Mouse (Mus musculus) adrenal gland, postnatal 25 days (tissue): ENCODE data around the gene Nup214. TPM values are rescaled to one million over a fixed set of nuclear protein-coding genes. Genes with fewer than 3 reads are reported as not detected.

Source experiments
- DNase-seq: peaks from one replicate; pipeline ENCODE4 v3.0.0; 2021; ENCODE audit warnings: mixed read lengths
- total RNA-seq: library from RNA; stranded (reverse); gene quantifications from 2 replicates; pipeline ENCODE4 v1.2.3, GENCODE M21; 2021

Gene Nup214
- total RNA-seq, 1 experiment from 2014 or later = 73.5 TPM

GRCm38 (mm10) chr2:32046009-32046408 lies 71.8 kb downstream of the Nup214 start:
- DNase-seq = no peak

- no peak for DNase-seq
Measured at GRCm38 (mm10) chr2:32047323-32047722, 73.1 kb downstream of the Nup214 start.

GRCm38 (mm10) chr2:32051791-32052190 lies 77.6 kb downstream of the Nup214 start:
- DNase-seq = no peak

DNA sequence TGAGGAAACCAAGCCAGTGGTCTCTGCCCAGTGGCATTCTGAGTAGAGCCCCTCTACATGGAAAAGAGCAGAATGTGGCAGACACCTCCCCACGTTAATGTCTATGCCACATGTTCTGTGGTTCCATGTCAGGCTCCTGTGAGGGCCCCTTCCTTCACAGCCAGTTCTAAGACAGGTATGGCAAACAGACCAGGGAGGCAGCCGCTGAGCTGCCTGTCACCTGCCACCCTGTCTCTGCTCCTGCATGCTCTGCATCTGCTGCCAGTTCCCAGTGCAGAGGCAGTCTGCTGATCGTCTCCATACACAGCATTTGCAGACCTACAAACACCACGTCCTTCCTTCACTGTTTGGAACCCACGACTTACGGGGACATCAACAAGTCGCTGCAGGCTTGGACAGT lies 78.2 kb downstream of the Nup214 start:
- no peak for DNase-seq

DNA sequence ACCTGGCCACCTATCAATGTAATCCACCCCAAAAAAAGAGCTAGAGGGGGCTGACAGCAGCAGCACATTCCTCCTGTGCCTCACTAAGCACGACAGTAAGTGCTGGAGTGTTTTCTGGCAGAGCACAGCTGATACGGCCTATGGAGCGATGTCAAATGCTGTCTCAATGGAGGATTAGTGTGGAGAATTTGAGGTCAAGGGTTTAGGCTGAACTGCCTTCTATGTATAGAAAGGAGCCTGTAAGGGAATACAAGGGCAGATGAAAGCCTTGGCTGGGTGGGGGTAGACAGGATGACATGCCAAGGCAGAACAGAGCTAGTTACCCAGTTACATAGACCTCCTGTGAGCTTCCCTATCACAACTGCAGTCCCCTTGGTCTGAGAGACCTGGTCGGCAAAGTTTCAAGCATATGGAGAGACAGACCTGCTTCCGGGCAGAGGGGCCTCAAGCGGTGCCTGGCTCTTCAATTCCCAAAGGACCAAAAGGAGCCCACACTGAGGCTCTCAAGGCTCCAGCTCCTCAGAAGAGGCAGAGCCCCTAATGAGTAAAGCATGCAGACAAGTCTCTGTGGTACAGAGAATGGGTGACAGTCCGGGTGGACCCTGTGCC lies 81.2 kb downstream of the Nup214 start:
- DNase-seq = no peak

- no peak for DNase-seq
Measured at GRCm38 (mm10) chr2:32056524-32056923, 82.3 kb downstream of the Nup214 start.

- DNase-seq = no peak
Measured at GRCm38 (mm10) chr2:32057360-32057759, 83.1 kb downstream of the Nup214 start.

DNA sequence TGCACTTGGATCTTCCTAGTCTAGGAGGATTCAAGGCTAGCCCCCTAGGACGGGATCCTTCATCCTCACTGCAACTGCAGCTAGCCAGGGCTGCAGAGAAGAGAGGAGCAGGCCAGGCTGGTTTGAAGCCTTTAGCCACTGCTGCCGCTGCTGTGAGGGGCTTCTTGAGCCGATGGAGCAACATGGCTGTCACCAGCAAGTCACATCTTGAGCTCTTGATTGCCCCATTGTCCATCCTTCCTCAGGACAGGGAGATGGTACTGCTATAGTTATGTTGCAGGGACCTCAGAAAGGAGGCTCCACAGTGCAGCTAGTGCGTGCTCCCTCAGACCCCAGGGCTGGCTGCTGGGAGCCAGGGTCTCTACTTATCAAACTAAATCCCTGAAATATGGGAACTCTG lies 83.6 kb downstream of the Nup214 start:
- no peak for DNase-seq

DNA sequence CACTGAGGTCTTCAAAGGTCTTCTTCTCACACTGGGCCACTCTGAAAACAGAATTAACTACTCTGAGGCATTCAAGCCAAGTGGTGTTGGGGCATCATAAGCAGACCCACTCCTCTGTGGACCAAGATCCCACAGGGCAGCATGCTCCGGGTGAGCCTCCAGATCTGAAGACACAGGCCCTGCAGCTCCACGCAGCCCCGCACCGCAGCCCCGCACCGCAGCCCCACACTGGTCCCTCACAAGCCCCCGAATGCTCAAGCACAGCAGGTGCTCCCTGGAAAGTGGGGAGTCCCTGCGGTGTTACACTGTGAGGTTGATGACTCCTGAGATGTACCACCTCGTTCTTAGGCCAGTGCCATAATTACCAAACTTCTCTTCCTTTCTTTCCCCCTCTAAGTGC lies 84.0 kb downstream of the Nup214 start:
- no peak for DNase-seq

GRCm38 (mm10) chr2:32058716-32059115 lies 84.5 kb downstream of the Nup214 start:
- no peak for DNase-seq

GRCm38 (mm10) chr2:32059613-32060012 lies 85.4 kb downstream of the Nup214 start:
- no peak for DNase-seq

GRCm38 (mm10) chr2:32060228-32060805 lies 86.1 kb downstream of the Nup214 start:
- DNase-seq = no peak

DNA sequence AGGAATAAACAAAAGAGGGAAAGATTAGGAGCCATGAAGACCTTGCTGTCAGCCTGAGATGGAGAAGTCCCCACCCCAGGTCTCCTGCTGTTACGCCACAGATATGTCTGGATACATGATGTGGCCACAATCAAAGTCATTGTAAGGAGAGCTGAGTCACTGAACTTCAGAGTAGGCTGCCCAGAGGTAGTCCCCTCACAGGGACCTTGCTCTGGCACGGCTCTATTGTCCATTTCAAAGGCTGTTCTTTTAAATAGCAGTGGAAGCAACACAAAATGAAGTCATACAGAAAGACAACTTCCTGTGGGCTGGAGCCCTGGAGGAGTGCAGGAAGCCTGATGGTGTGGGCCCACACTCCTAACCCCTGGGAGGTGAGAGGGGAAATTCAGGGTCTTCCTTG lies 87.0 kb downstream of the Nup214 start:
- no peak for DNase-seq

DNA sequence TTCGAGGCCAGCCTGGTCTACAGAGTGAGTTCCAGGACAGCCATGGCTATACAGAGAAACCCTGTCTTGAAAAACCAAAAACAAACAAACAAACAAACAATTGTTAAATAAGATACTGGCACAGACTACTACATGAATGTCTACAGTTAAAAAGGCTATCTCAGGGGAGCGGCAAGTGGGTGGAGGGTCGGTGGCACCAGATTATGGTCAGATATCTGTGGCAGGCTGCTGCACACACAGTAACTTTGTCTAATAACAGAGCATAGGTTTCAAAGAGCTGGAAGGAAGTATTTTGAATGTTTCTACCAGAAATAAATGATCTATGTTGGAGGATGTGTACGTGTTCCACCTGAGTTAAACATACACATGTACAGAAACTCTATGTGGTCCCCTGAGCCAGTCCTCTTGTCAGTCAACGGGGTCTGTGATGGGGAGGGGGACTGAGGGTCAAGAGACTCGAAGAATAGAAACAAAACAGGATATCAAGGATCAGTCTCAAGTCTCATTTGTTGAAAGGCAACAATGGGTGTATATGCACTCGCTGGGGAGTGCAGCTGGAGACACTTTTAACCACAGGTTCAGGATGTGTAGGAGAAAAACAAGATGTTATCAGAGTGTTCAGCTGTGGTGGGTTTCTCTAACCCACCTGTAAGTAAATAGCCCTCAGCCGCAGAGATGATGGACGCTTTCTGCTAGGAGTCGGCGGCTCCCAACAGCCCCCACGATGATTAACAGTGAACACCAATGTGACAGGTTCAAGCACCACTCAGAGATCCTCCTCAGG lies 87.7 kb downstream of the Nup214 start:
- no peak for DNase-seq

GRCm38 (mm10) chr2:32062626-32063410 lies 88.6 kb downstream of the Nup214 start:
- DNase-seq = no peak

DNA sequence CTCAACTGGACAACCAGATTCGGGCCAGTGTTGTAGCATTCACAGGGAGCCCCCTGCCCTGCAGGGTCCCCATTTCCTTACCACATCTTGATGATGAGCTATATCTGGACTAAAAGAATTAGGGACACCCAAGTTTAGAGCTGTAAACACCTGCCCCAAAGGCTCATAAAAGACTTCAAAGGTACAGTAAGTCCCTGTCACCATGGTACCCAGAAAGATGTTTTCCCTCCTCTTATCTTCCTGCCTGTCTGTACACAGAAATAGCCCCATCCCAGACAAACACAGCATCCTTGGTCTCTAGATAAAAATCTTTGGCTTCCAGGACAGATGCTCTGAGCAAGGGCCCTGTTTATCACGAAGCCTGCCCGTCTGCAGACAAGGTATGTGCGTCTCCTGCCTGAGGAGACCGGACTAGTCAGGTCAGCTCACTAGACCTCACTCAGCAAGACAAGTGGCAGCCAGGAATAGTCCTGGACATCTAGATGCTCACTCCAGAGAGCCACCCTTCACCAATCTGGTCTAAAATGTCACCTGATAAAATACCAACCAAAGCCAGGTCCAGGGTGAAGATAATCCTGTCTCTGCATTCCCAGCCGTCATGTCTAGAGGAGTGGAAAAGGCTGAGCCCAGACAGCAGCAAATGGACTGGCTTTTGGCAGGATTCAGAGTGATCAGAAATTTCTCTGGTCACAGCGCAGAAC lies 89.4 kb downstream of the Nup214 start:
- DNase-seq = no peak

GRCm38 (mm10) chr2:32064913-32065312 lies 90.7 kb downstream of the Nup214 start:
- no peak for DNase-seq

DNA sequence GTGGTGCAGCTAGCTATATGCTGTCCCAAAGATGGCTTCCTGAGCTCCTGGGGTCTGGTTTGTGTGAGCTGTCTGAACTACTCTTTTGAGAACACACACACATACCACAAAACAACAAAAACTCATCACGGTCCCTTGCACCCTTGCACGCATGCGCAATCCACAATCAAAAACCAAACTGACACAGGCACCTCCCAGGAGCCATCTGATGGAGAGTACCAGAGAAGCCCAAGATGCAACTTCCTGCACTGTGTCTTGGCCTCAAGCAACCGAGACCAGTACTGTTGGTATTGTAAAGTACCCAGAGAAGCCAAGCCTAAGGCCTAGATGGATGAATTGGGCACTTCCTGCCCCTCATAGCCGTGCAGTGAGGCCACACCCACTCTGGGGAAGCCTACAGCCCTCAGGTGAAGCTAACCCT lies 91.1 kb downstream of the Nup214 start:
- no peak for DNase-seq

DNA sequence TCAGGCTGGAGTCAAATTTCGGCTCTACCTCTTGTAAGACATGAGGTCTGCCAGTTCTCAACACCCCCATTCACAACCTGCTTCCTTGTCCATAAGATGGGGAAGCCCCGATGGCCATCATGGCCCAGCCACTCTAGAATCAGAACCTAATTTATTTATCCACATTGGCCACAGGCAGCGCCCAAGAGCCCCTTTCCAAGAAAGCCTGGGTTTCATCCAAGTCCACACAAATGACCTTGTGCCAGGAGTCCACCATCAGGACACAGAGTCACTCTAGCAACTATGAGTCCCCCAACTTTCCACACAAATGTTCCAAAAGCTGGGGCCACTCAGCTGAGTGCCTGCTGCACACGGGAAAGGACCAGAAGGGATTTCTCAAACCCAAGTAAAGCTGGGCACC lies 91.8 kb downstream of the Nup214 start:
- DNase-seq = no peak

DNA sequence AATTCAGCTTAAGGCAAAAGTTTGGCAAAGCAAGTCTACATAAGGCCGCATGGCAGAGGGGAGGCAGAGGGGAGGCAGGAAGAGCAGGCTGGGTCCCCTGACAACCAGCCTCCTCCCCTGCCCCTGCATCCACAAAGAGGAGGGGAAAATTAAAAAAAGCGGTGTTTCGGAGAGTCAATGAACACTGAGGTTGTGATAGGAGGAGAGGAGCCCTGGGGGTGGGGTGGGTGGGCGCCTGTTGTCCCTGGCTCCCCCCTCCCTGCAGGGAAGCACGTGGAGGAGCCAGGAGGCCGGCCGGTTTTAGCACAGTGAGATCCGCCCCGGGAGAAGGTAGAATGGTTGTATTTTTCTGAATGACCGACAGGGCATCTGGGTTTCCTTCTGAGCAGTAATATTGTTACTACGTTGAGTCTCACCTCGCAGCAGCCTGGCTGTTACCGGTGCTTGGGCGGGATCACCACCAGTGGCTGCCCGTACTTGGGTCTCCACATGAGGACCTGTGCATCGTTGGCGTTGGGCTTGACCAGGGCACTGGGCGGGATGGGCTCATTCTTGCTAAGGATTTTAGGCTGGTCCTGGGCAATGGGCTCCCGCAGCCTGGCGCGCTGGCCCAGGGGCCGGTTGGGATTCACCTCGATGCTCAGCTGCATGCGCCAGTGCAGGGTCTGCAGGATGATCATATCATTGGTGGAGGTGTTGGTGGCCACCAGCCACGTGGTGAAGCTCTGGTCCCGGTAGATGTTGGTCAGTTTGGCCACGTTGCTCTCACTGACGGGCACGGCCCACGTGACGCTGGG lies 94.8 kb downstream of the Nup214 start:
- no peak for DNase-seq

DNA sequence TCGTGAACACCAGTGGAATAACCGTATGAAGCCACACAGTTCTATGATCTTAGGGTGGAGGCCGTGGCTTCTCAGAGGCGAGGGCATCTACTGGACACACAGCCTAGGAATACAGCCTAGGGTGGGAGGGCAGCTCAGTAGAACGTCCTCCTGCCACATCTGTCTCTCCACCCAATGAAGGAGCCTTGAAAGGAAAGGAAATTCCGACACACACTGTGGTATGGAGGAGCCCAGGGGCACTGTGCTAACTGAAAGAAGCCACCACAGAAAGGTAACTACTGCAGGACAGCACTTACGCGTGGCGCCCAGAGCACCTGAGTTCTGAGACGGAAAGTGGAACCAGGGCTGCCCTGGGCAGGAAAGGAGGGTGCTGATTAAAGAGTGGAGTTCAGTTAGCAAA lies 96.5 kb downstream of the Nup214 start:
- no peak for DNase-seq
